Mouse (Mus musculus): Measurements from ENCODE around the gene Pla2g1b. TPM values are rescaled to one million over a fixed set of nuclear protein-coding genes. Genes with fewer than 3 reads are reported as not detected.
"Not testable (repeated sequence)": the region's sequence is repeated elsewhere in the genome, so short reads cannot be mapped to it uniquely, and the experiment has no call there.

Pla2g1b gene
- polyA plus RNA-seq, 1 experiment from 2014 or later, result not detected

DNA sequence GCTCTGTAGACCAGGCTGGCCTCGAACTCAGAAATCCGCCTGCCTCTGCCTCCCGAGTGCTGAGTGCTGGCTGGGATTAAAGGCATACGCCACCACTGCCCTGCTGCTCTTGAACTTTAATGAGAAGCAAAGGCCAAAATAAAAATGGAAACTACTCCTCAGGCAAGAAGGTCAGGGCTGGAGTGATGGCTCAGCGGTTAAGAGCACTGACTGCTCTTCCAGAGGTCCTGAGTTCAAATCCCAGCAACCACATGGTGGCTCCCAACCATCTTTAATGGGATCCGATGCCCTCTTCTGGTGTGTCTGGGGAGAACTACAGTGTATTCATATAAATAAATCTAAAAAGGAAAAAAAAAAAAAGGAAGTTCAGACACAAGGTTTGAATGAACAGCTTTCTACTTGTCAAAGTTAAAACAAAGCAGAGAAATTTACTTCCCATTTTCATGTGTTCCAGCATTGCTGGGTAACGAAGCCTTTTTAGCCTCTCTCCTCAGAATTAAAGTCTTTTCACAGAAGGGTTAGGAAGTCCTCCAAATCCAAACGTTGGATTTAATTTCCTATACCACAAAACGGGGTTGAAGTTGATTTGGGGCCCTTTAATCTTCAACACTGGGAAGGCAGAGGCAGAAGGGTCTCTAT lies 22.0 kb downstream of the Pla2g1b start:
- no peak overlapping the region for H3K27ac ChIP-seq
- H3K4me3 ChIP-seq (replicated peaks), result no peak overlapping the region
- no peak for ATAC-seq

DNA sequence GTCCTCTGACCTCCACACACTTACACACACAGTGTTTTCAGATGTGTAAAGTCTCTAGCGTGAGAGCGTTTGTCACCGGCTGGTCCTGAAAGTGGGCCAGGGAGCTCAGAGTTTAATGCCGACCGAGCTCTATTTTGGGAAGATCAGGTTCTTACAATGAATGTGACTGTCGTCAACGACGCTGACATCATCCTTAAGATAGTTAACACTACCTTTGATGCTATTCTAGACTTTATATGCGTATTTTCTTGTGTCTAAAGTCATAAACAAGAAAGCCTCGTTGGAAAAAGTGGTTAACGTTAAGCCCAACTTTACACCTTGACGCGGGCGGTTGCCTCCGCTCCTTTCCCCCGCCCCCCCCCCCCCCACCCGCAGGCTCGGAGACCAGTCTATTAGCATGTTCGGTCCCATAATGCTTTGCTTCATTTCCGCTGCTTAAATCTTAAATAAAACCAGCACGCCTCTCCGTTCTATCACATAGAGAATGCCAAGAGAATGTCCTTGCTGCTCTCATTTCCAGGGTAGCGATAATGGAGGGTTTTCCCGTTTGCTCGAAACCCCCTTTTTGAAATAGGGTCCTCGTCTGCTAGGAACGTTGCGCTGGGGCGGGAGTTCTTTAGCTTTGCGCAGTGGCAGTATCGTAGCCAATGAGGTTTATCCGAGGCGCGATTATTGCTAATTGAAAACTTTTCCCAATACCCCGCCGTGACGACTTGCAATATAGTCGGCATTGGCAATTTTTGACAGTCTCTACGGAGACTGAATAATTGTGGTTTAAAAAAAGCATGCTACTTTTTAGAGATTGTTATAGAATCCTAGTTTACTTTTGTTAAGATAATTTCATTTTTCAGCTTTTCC lies 23.0 kb downstream of the Pla2g1b start:
- Histone ChIP-seq H3K27me3 (no peaks in the 10 kb centered on the region), H3K27ac (peak overlapping the region; percentile 100), H3K4me1 (replicated peaks) (peaks cover 31% of the 10 kb centered on the region), H3K9ac (replicated peaks) (peak overlapping the region; percentile 84), H3K36me3 (no peaks in the 10 kb centered on the region), H3K4me3 (replicated peaks) (peak overlapping the region; percentile 45), H3K9me3 (no peaks in the 10 kb centered on the region), H3K4me2 (replicated peaks) (peak overlapping the region; percentile 62)
- peak; percentile 69 for ATAC-seq
- under 1% methylated on average over 37 of the region's 39 CpGs for WGBS

More for the DNA sequence above, 22.0 kb downstream of the Pla2g1b start:
- Histone ChIP-seq H3K27me3 (no peaks in the 10 kb centered on the region), H3K36me3 (no peaks in the 10 kb centered on the region), H3K4me1 (replicated peaks) (peaks cover 36% of the 10 kb centered on the region), H3K4me2 (replicated peaks) (no peak overlapping the region), H3K9me3 (no peaks in the 10 kb centered on the region), H3K9ac (replicated peaks) (no peak overlapping the region)
- 74% methylated on average over 9 of the region's 9 CpGs for WGBS

DNA sequence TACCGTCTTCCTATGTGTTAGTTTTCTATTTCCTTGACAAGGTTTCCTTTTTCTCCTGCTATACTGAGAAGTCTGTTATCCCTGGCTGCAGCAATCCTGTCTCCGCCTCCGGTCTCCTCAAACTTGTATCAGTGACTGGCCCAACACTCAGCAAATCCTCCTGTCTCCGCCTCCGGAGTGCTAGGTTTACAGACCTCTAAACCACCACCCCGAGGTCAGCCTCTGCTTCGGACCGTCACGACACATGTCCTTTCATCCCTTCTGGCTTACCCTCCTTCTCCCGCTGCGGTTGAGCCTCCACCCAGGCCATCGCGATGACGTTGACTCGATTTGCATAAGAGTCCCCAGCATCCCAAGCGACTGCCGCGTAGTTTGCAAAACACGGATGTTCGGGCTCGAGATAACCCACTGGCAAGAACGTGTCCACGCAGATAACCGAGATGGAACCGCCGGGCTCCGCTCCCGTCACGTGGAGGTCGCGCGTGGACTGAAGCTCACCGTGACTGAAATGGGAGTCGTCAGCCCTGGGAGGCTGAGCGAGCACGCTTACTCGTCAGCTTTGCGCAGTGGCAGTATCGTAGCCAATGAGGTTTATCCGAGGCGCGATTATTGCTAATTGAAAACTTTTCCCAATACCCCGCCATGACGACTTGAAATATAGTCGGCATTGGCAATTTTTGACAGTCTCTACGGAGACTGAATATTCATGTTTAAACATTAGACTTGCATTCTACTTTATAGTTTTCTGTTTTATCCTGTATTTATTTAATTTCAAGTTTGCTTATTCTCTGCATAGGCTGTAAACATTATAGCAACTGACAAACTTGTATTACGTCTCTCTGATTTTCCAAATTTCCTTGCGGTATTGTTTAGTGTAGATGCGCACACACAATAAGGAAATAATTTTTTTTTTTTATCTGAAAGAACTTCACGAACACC lies 23.9 kb downstream of the Pla2g1b start:
- H3K4me1 ChIP-seq (replicated peaks), result peaks cover 26% of the 10 kb centered on the region
- peak; percentile 82 for ATAC-seq
- H3K36me3 ChIP-seq, result no peaks in the 10 kb centered on the region
- H3K9ac ChIP-seq (replicated peaks), result peak overlapping the region; percentile 84
- H3K4me2 ChIP-seq (replicated peaks), result peak overlapping the region; percentile 62
- H3K27ac ChIP-seq, result peak overlapping the region; percentile 100
- H3K27me3 ChIP-seq, result no peaks in the 10 kb centered on the region
- H3K4me3 ChIP-seq (replicated peaks), result peak overlapping the region; percentile 45
- WGBS, result under 1% methylated on average over 50 of the region's 50 CpGs
- H3K9me3 ChIP-seq, result no peaks in the 10 kb centered on the region

DNA sequence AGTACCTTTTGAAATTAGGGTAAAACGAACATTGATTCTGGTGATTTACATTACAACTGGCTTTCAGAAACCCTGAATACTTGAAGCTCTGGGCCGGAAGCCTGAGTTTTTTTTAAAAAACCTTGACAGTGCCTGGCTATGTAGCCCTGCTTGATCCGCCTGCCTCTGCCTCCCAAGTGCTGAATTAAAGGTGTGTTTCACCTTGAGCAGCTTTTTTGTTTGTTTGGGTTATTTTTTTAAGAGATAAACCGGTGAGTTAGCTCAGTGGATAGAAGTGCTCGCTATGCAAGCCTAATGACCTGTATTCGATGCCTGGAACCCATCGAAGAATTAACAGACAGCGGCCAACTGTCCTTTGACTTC lies 24.6 kb downstream of the Pla2g1b start:
- Histone ChIP-seq H3K27ac (peak overlapping the region; percentile 74), H3K27me3 (no peaks in the 10 kb centered on the region), H3K9me3 (no peaks in the 10 kb centered on the region), H3K36me3 (no peaks in the 10 kb centered on the region), H3K4me2 (replicated peaks) (peak overlapping the region; percentile 39), H3K9ac (replicated peaks) (no peak overlapping the region), H3K4me1 (replicated peaks) (peaks cover 25% of the 10 kb centered on the region), H3K4me3 (replicated peaks) (peak overlapping the region; percentile 13; the same call in 1 of the 2 replicates)
- ATAC-seq, result peak; percentile 21; the same call in 1 of the 2 replicates
- WGBS, result 12% methylated on average over 8 of the region's 8 CpGs

DNA sequence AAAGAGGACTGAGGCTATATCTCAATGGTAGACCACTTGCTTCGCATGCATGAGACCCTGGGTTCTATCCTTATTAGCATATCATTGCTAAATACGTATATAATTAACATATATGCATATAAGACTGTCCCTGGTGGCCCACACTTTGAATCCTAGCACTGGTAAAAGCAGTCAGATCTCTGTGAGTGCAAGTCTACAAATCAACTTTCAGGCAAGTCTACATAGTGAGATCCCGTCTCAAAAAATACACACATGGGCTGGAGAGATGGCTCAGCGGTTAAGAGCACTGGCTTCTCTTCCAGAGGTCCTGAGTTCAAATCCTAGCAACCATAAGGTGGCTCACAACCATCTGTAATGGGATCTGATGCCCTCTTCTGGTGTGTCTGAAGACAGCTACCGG lies 25.0 kb downstream of the Pla2g1b start:
- Histone ChIP-seq H3K4me2 (replicated peaks) (peak overlapping the region; percentile 39), H3K27me3 (no peaks in the 10 kb centered on the region)
- WGBS, result 32% methylated on average over 5 of the region's 5 CpGs

DNA sequence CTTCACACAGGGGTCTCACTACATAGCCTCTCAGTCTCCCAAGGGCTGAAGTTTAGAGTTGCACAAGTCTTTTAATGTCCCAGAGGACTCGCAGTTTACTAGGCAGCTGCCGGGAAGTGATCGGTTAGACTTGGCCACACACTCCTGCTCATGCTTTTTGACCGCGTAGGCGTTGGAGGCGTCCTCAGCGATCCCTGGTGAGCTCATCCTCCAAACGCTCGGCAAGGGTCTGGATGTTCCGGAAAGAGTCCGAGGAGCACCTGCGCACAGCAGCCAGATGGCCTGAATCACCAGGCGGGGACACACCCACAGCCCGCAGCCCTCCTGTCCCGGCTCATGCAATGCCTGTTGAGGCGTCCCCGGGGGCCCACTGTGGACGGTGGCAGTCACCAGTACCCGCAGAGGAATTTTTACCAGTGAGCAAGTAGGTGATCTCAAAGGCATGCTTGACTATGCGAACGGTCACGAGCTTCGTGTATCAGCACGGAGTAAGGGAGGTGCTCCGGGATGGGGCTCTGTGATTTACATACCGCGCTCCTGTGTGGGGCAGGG lies 25.8 kb downstream of the Pla2g1b start:
- no peaks in the 10 kb centered on the region for H3K9me3 ChIP-seq
- H3K4me3 ChIP-seq (replicated peaks), result peak overlapping the region; percentile 19
- WGBS, result 5% methylated on average over 28 of the region's 28 CpGs
- H3K27me3 ChIP-seq, result no peaks in the 10 kb centered on the region
- H3K36me3 ChIP-seq, result no peaks in the 10 kb centered on the region
- H3K9ac ChIP-seq (replicated peaks), result peak overlapping the region; percentile 61
- no peak overlapping the region for H3K27ac ChIP-seq
- peaks cover 25% of the 10 kb centered on the region for H3K4me1 ChIP-seq (replicated peaks)
- peak overlapping the region; percentile 56 for H3K4me2 ChIP-seq (replicated peaks)
- no peak for ATAC-seq

More for the DNA sequence above, 25.0 kb downstream of the Pla2g1b start:
- no peak overlapping the region for H3K9ac ChIP-seq (replicated peaks)
- peak overlapping the region; percentile 2; the same call in 1 of the 2 replicates for H3K27ac ChIP-seq
- ATAC-seq, result no peak
- H3K4me3 ChIP-seq (replicated peaks), result no peak overlapping the region
- H3K9me3 ChIP-seq, result no peaks in the 10 kb centered on the region
- peaks cover 25% of the 10 kb centered on the region for H3K4me1 ChIP-seq (replicated peaks)
- H3K36me3 ChIP-seq, result no peaks in the 10 kb centered on the region

DNA sequence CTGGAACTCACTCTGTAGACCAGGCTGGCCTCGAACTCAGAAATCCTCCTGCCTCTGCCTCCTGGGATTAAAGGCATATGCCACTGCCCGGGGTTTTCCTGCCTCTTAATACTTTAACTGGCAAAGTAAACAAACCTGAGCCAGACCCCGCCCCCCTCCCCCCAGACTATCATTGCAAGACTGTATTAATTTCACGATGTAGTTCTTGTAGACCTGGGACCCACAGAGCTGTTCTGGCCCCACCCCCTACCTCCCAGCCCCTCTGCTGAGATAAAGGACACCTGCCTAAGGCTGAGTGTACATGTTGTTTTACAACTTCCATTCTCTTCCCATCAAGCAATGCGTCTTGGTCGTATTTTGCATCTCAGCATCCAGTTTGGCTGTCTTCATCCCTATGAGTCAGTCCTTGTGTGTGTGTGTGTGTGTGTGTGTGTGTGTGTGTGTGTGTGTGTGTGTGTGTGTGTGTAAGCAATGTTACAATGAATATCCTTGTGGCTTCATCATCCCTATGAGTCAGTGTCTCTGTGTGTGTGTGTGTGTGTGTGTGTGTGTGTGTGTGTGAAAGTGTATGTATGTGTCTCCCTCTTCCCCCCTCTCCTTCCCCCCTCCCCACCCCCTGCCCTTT lies 26.8 kb downstream of the Pla2g1b start:
- H3K9ac ChIP-seq (replicated peaks), result no peak overlapping the region
- ATAC-seq, result no peak
- 83% methylated on average over 6 of the region's 6 CpGs for WGBS

DNA sequence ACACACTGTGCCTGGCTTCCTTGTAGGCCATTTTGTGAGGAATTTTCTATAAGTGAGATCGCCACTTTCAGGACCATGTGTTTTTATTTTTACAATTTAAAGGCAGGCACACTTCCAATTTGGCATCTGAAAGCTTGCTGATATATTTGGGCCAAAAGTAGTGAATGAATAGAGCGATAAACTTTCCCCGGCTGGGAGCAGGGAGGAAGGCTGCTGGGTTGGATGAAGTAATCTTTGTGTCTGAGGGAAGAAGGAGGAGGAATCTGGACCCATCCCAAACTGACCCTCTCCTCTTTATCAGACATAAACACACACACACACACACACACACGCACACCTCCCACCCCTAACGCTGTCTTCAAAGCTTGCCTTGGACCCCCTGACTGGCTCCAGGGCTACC lies 27.4 kb downstream of the Pla2g1b start:
- H3K27ac ChIP-seq, result no peak overlapping the region

More for the DNA sequence above, 26.8 kb downstream of the Pla2g1b start:
- Histone ChIP-seq H3K27ac (no peak overlapping the region), H3K4me2 (replicated peaks) (no peak overlapping the region), H3K36me3 (no peaks in the 10 kb centered on the region), H3K4me3 (replicated peaks) (no peak overlapping the region), H3K27me3 (no peaks in the 10 kb centered on the region), H3K4me1 (replicated peaks) (peaks cover 25% of the 10 kb centered on the region), H3K9me3 (no peaks in the 10 kb centered on the region)

DNA sequence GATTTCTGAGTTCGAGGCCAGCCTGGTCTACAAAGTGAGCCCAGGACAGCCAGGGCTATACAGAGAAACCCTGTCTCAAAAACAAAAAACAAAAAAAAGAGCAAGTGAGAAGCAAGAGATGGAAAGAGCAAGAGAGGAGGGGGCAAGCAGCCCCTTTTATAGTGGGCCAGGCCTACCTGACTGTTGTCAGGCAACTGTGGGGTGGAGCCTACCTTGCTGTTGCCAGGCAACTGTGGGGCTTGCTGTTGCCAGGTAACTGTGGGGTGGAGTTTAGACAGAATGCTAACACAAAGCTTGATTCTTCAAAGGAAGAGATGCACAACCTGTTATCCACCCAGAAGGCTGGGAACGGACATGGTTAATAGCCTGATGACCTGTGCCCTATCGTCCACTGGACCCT lies 29.6 kb downstream of the Pla2g1b start:
- H3K4me1 ChIP-seq (replicated peaks), result peaks cover 20% of the 10 kb centered on the region
- ATAC-seq, result not testable (repeated sequence)

More for the DNA sequence above, 27.4 kb downstream of the Pla2g1b start:
- 79% methylated on average over 5 of the region's 5 CpGs for WGBS
- ATAC-seq, result no peak
- Histone ChIP-seq H3K4me1 (replicated peaks) (peaks cover 25% of the 10 kb centered on the region), H3K27me3 (no peaks in the 10 kb centered on the region), H3K4me2 (replicated peaks) (no peak overlapping the region), H3K9ac (replicated peaks) (no peak overlapping the region), H3K9me3 (no peaks in the 10 kb centered on the region), H3K36me3 (no peaks in the 10 kb centered on the region), H3K4me3 (replicated peaks) (no peak overlapping the region)

DNA sequence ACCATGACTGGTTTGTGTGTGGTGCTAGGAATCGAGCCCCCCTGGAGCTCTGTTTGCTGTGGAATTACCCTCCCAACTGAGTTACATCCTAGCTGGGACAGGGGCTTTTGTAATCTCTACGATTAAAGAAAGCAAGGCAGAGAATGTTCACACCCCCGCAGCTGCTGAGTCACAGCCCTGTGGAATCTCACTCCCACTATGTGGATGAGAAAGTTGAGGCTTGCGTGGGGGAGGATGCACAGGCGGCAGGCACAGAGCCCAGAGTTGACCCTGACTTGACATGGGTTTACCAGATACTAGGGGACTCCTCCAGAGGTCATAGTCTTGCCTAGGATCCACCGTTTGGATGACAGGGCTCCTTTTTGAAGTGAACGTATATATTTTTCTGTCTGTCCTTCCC lies 31.0 kb downstream of the Pla2g1b start:
- ATAC-seq, result no peak
- H3K36me3 ChIP-seq, result no peaks in the 10 kb centered on the region
- peaks cover 6% of the 10 kb centered on the region for H3K4me1 ChIP-seq (replicated peaks)
- 80% methylated on average over 7 of the region's 7 CpGs for WGBS
- no peak overlapping the region for H3K4me3 ChIP-seq (replicated peaks)
- H3K9ac ChIP-seq (replicated peaks), result no peak overlapping the region
- H3K4me2 ChIP-seq (replicated peaks), result no peak overlapping the region
- no peaks in the 10 kb centered on the region for H3K9me3 ChIP-seq
- H3K27ac ChIP-seq, result no peak overlapping the region
- H3K27me3 ChIP-seq, result no peaks in the 10 kb centered on the region

More for the DNA sequence above, 29.6 kb downstream of the Pla2g1b start:
- not testable (repeated sequence) for H3K36me3 ChIP-seq; H3K4me3 ChIP-seq (replicated peaks); H3K4me2 ChIP-seq (replicated peaks); H3K27ac ChIP-seq; H3K9ac ChIP-seq (replicated peaks); H3K27me3 ChIP-seq; H3K9me3 ChIP-seq
- WGBS, result 87% methylated on average over 3 of the region's 3 CpGs

Data from midbrain, embryonic 13.5 days (tissue).